Mouse (Mus musculus) neural tube, embryonic 13.5 days (tissue): Measurements from ENCODE around the gene Tctex1d4. TPM values are rescaled to one million over a fixed set of nuclear protein-coding genes. Genes with fewer than 3 reads are reported as not detected.
A peak's percentile ranks its signal among the peaks of the same experiment; 100 is the strongest.

Source experiments
- ATAC-seq: fragments of 200-750 bp; cut with Nextera tagmentation; 2 replicates; pipeline ENCODE4 v1.8.0; 2017; ENCODE audit warnings: low read depth, mild to moderate bottlenecking, moderate TSS enrichment, moderate library complexity
- H3K27ac ChIP-seq: fragments of 300-500 bp; sonication (generic); replicated peaks from 2 replicates; pipeline ENCODE4 v1.5.1; 2015; ENCODE audit warnings: moderate library complexity, mild to moderate bottlenecking, inconsistent platforms
- H3K27me3 ChIP-seq: fragments of 300-500 bp; sonication (generic); 2 replicates; pipeline ENCODE4 v1.6.1; 2015; ENCODE audit warnings: mild to moderate bottlenecking, inconsistent platforms
- H3K36me3 ChIP-seq: fragments of 300-500 bp; sonication (generic); 2 replicates; pipeline ENCODE4 v1.6.1; 2015; ENCODE audit warnings: mild to moderate bottlenecking, inconsistent platforms
- H3K4me1 ChIP-seq: fragments of 300-500 bp; sonication (generic); replicated peaks from 2 replicates; pipeline ENCODE4 v1.6.1; 2015; ENCODE audit warnings: inconsistent platforms
- H3K4me2 ChIP-seq: fragments of 300-500 bp; sonication (generic); 2 replicates; pipeline ENCODE4 v1.6.1; 2015; ENCODE audit warnings: inconsistent platforms, mild to moderate bottlenecking, moderate library complexity
- H3K4me3 ChIP-seq: fragments of 300-500 bp; sonication (generic); 2 replicates; pipeline ENCODE4 v1.5.1; 2015; ENCODE audit warnings: mild to moderate bottlenecking, inconsistent platforms
- H3K9ac ChIP-seq: fragments of 300-500 bp; sonication (generic); 2 replicates; pipeline ENCODE4 v1.6.1; 2015; ENCODE audit warnings: moderate library complexity, mild to moderate bottlenecking, inconsistent platforms
- H3K9me3 ChIP-seq: fragments of 300-500 bp; sonication (generic); 2 replicates; pipeline ENCODE4 v1.6.1; 2016; ENCODE audit warnings: inconsistent platforms
- WGBS: fragments of 180-500 bp; shearing (Covaris S2); methylation state at CpG from one replicate; pipeline ENCODE4 v1.1.7; 2015; 5-methylcytosine and 5-hydroxymethylcytosine counted together
- polyA plus RNA-seq: library from polyadenylated mRNA; unstranded; fragments of >200 nt; fragmentation: Nextera tagmentation; extraction: Ambion mirVana; gene quantifications from 2 replicates; pipeline ENCODE4 v1.2.1, GENCODE M21; 2015

Gene Tctex1d4
- not detected in 2 replicates for polyA plus RNA-seq

DNA sequence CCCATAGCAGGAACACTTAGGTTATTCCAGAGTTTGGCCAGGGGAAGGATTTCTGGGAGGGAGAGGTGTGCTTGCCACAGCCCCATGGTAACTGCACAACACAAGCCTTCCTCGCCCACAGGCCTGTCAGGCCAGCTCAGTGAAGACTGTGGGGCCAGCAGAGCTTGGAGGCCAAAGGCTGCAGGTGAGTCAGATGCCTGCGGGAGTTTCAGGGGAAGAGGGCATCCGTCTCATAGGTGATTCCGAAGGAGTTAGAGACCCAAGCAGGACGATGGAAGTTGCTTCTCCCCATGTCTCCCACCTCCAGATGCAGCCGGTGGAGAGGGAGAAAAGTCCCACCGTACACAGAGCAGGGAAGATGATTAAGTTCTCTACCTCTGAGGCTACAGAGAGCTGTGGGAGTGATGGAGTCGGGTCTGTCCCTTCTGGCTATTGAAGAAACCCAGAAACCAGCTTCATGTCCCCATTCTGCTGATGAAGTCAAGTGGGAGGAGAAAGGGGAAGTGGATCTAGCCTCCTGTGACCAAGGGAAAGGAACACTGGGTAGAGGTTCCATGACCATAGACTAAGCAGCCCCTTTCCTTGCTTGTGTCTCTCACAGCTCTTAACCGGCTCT is at the start of gene Tctex1d4:
Tctex1d4 (plus strand) TSS at position 120 of the 616 bp plus-strand sequence.
- Histone ChIP-seq H3K27ac (peak within 1 kb of the TSS; percentile 87), H3K9me3 (no peaks in the 10 kb centered on the region), H3K4me2 (0 out of 2 replicates have a peak within 1 kb of the TSS, but pooled peaks have one; percentile 24), H3K4me1 (peaks cover 33% of the 10 kb centered on the region), H3K9ac (peak within 1 kb of the TSS; percentile 64), H3K4me3 (no peak within 1 kb of the TSS), H3K36me3 (peaks cover 29% of the 10 kb centered on the region), H3K27me3 (no peaks in the 10 kb centered on the region)
- 92% methylated on average over 9 of the region's 9 CpGs for WGBS
- ATAC-seq = no peak

DNA sequence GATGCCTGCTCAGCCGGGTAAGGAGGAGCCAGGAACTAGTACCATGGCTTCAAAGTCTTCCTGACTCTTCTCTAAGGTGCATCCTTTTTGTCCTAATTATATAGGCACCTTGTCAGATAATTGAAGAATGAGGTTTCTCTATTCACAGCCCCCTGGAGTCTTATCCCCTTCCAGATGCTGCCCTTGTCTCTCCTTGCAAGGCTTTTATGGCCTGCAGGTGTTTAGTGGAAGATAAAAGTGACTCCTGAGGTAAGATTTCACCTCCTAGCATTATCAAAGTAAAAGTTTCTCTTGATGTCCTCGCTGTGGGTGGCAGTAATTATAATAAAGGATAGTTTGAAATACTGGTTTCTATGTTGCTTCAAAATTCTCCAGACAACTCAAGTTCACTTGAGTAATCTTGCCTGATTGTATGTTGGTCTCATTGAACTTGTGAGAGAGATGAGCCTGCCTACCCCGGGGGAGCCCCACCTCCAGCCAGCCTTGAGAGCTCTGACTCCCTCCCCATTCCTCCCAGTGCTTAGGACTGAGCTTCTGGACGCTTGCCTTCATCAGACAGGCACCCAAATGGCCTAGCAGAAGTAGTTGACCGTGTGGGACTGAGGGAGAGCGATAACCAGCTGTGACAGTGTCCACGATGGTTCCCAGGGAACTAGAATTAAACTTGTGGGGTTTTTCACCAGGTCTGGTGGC is 38.5 kb upstream of the Tctex1d4 start:
- Histone ChIP-seq H3K4me2 (no peak overlapping the region), H3K9ac (no peak overlapping the region), H3K27me3 (no peaks in the 10 kb centered on the region), H3K36me3 (peaks cover 33% of the 10 kb centered on the region), H3K4me1 (no peaks in the 10 kb centered on the region), H3K9me3 (no peaks in the 10 kb centered on the region), H3K27ac (no peak overlapping the region), H3K4me3 (no peak overlapping the region)
- ATAC-seq = no peak
- WGBS = 70% methylated on average over 7 of the region's 7 CpGs

DNA sequence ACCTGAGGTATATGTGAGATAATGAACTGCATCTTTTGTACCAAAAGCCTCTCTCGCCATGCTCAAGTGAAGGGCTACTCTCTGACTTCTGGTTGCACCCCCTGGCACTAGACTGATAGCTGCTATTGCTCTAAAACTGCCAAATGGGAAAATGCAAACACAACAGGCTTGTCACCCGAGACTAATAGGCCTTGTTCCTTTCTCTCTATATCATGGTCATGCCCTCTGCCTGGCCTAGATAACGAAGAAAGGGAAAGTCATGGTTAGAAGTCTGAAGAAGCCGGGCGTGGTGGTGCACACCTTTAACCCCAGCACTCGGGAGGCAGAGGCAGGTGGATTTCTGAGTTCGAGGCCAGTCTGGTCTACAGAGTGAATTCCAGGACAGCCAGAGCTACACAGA is 36.0 kb upstream of the Tctex1d4 start:
- peaks cover 20% of the 10 kb centered on the region for H3K36me3 ChIP-seq
- peaks cover 7% of the 10 kb centered on the region; the same call in 1 of the 2 replicates for H3K27me3 ChIP-seq
- no peak overlapping the region for H3K4me3 ChIP-seq
- H3K4me1 ChIP-seq = peaks cover 2% of the 10 kb centered on the region; the same call in 1 of the 2 replicates
- ATAC-seq = no peak
- H3K27ac ChIP-seq = no peak overlapping the region
- H3K4me2 ChIP-seq = no peak overlapping the region
- H3K9ac ChIP-seq = no peak overlapping the region
- H3K9me3 ChIP-seq = no peaks in the 10 kb centered on the region
- 69% methylated on average over 7 of the region's 7 CpGs for WGBS

DNA sequence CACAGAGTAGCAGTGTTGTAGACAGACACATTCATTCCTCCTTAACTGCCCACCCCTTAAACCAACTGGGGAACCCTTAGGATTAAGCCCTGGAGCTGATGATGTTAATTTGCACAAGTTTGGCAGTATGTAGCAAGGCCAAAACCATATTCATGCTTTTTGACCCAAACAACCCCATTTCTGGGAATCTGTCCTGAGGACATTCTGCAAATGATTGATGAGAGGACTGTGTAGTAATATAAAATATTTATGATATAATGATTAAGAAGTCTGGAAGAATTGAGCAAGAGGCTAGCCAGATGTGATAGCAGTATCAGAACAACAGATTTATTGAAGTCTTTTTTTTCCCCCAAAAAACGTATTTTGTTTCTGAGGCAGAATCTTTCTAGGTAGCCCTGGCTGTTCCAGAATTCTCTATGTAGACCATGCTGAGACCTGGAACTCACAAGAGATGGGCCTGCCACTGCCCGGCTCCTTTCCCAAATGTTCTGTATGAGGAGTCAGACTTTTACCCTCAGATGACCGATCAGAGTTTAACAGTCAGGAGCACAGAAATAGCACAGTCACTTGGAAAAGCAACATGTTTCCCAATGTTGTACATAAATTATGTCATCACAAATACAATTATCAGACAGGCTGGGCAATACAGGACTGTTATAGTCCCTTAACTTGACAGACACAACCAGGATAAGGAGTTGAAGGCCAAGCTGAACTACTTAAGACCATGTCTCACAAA is 31.8 kb upstream of the Tctex1d4 start:
- Histone ChIP-seq H3K27ac (no peak overlapping the region), H3K36me3 (no peaks in the 10 kb centered on the region), H3K27me3 (peaks cover 23% of the 10 kb centered on the region), H3K4me3 (no peak overlapping the region), H3K4me2 (no peak overlapping the region), H3K4me1 (peaks cover 33% of the 10 kb centered on the region), H3K9ac (no peak overlapping the region), H3K9me3 (no peaks in the 10 kb centered on the region)
- 75% methylated on average over 3 of the region's 3 CpGs for whole genome bisulfite sequencing
- ATAC-seq = no peak

GRCm38 (mm10) chr4:117095551-117096452 is 30.8 kb upstream of the Tctex1d4 start, which contains the start of gene Ptch2:
Gene Ptch2, plus strand, starts transcription at chr4:117096075.
- peak within 1 kb of the TSS; percentile 72 for H3K4me3 ChIP-seq
- ATAC-seq = peak; percentile 88
- 0 out of 2 replicates have a peak, but pooled peaks cover 6% of the 10 kb centered on the region for H3K36me3 ChIP-seq
- H3K9me3 ChIP-seq = no peaks in the 10 kb centered on the region
- H3K4me1 ChIP-seq = peaks cover 33% of the 10 kb centered on the region
- peak within 1 kb of the TSS; percentile 86 for H3K4me2 ChIP-seq
- peaks cover 25% of the 10 kb centered on the region for H3K27me3 ChIP-seq
- H3K9ac ChIP-seq = peak within 1 kb of the TSS; percentile 79
- 1% methylated on average over 46 of the region's 50 CpGs for WGBS
- H3K27ac ChIP-seq = peak within 1 kb of the TSS; percentile 76

GRCm38 (mm10) chr4:117096666-117097065 is 29.9 kb upstream of the Tctex1d4 start:
- peaks cover 25% of the 10 kb centered on the region for H3K27me3 ChIP-seq
- 8% methylated on average over 5 of the region's 5 CpGs for WGBS
- 0 out of 2 replicates have a peak, but pooled peaks cover 6% of the 10 kb centered on the region for H3K36me3 ChIP-seq
- H3K4me2 ChIP-seq = peak overlapping the region; percentile 86
- peak overlapping the region; percentile 72 for H3K4me3 ChIP-seq
- peaks cover 33% of the 10 kb centered on the region for H3K4me1 ChIP-seq
- no peak; the same call in 1 of the 2 replicates for ATAC-seq
- H3K27ac ChIP-seq = 0 out of 2 replicates have a peak overlapping the region, but pooled peaks have one; percentile 40
- no peaks in the 10 kb centered on the region for H3K9me3 ChIP-seq
- peak overlapping the region; percentile 79 for H3K9ac ChIP-seq

- Histone ChIP-seq H3K36me3 (0 out of 2 replicates have a peak, but pooled peaks cover 6% of the 10 kb centered on the region), H3K4me3 (peak overlapping the region; percentile 72; the same call in 1 of the 2 replicates), H3K4me2 (peak overlapping the region; percentile 86), H3K27me3 (peaks cover 25% of the 10 kb centered on the region), H3K27ac (no peak overlapping the region), H3K9ac (peak overlapping the region; percentile 28), H3K4me1 (peaks cover 33% of the 10 kb centered on the region), H3K9me3 (no peaks in the 10 kb centered on the region)
- no peak for ATAC-seq
- WGBS = 63% methylated on average over 8 of the region's 8 CpGs
Measured at GRCm38 (mm10) chr4:117097969-117098763, 28.4 kb upstream of the Tctex1d4 start.

DNA sequence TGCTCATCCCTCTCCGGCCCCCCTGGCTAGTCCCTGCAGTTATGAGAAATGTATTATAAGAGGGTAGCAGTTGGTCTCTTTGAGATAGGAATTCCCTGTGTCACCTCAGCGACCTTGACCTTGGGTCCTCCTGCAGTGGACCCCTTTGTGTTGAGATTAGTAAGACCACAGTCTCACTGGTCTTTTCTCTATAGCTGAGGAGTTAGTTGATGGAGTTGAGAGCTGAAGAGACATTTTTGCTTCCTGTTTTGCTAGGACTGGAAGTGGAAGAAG is 27.9 kb upstream of the Tctex1d4 start:
- Histone ChIP-seq H3K27ac (no peak overlapping the region), H3K9ac (peak overlapping the region; percentile 28; the same call in 1 of the 2 replicates), H3K4me2 (peak overlapping the region; percentile 86), H3K4me1 (peaks cover 33% of the 10 kb centered on the region), H3K27me3 (peaks cover 25% of the 10 kb centered on the region), H3K36me3 (0 out of 2 replicates have a peak, but pooled peaks cover 6% of the 10 kb centered on the region), H3K9me3 (no peaks in the 10 kb centered on the region), H3K4me3 (no peak overlapping the region)
- ATAC-seq = no peak
- WGBS = 78% methylated on average over 2 of the region's 2 CpGs

DNA sequence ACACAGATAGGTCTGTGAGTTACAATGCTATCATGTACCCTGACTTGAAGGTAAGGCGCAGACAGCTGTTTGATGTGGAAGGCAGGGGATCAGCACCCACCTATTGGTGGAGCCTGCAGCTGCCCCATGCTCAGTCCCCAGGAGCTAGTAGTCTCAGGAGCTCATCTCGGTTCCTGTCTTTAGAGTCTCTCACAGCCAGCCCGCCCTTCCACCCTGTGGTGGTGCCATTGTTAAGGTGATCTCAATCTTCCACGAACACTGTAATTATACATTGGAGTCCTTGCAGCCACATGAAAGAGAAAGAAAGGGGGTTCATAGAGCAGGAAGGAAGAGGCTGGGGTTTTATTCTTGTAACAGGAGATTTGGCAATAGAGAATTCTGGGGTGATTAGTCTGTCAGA is 26.6 kb upstream of the Tctex1d4 start:
- peaks cover 33% of the 10 kb centered on the region for H3K4me1 ChIP-seq
- no peaks in the 10 kb centered on the region for H3K9me3 ChIP-seq
- ATAC-seq = no peak
- 61% methylated on average over 4 of the region's 4 CpGs for WGBS
- peaks cover 19% of the 10 kb centered on the region for H3K27me3 ChIP-seq
- H3K36me3 ChIP-seq = peaks cover 13% of the 10 kb centered on the region; the same call in 1 of the 2 replicates
- no peak overlapping the region for H3K4me3 ChIP-seq
- no peak overlapping the region for H3K9ac ChIP-seq
- no peak overlapping the region for H3K4me2 ChIP-seq
- no peak overlapping the region for H3K27ac ChIP-seq

DNA sequence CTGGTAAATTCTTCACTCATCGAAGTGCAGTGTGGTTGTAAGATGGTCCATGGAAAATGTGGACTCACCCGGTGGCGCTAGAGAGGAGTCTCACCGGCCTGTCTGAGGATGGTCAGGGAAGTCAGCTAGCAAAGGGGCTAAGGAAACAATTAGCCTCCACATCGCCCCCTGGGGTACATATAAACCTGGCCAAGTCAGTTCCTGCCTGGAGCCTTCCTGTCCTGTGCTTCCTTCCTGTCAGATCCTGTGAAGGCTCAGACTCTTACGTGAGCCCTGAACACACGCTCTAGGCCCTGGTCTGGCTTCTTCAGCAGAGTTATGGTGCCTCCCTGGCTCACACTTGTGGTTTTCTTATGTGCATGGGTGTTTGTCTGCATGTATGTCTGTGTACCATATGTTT is 25.4 kb upstream of the Tctex1d4 start:
- H3K4me1 ChIP-seq = peaks cover 26% of the 10 kb centered on the region
- no peaks in the 10 kb centered on the region for H3K9me3 ChIP-seq
- peaks cover 19% of the 10 kb centered on the region for H3K27me3 ChIP-seq
- H3K4me3 ChIP-seq = no peak overlapping the region
- no peak overlapping the region for H3K4me2 ChIP-seq
- no peak overlapping the region for H3K9ac ChIP-seq
- H3K27ac ChIP-seq = no peak overlapping the region
- H3K36me3 ChIP-seq = peaks cover 22% of the 10 kb centered on the region; the same call in 1 of the 2 replicates
- no peak for ATAC-seq
- 50% methylated on average over 7 of the region's 7 CpGs for WGBS
